Mouse (Mus musculus) cerebral cortex, adult 2 months (tissue): ENCODE data around the gene Slc6a16.

Source experiments
- WGBS: fragments of 180-500 bp; shearing (Covaris S2); methylation state at CpG from one replicate; pipeline ENCODE4 v1.1.7; 2018; 5-methylcytosine and 5-hydroxymethylcytosine counted together

Slc6a16 gene

DNA sequence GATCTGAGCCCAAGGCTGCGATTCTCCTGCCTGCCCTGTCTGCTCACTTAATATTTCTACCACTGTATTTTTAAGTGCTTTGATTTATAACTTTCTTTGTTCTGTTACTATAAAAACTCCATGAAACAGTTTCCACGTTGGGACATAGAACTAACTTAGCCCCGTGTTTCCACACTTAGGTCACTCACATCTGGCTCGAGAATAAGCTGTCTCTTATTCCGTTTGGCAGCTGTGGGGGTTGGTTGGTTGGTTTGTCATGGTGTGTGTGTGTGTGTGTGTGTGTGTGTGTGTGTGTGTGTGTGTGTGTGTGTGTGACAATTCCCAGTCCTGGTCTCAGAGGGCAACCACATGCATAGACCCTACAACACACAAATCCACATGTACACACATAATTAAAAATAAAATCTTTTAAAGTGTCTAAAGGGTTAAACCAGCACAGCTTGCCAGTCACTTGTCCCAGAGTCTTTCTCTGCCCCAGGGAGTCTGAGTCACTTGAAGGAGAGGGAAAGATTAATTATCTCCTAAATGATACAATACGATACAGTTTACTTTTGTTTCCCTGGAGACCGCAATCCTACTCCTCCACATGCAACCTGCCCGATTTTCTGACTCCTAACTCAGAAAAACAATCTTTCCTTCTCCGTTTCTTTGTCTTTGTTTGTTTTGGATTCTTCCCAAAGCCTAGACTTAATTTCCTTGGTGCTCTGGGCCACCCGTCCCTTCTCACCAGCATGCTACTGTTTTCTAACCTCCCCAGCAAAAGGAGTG, 72.0 kb downstream of the Slc6a16 start:
- 33% methylated on average over 10 of the region's 10 CpGs for WGBS

DNA sequence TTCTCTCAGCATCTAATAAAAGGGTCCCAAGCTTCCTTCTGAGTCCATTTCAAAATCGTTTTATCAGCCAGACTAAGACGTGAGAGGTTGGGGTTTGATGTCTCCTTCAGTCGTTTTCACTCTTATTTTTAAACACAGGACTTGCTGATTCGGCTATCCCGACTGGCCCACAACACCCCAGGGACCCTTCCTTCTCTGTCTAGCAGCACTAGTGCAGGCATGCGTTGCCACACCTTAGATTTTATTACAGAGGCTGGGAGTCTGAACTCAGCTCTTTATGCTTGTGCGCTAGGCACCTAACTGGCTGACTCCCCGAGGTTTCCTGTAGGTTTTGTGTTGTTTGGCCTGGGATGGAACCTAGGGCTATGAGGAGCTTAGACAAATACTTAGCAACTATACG, 72.6 kb downstream of the Slc6a16 start:
- WGBS, result 48% methylated on average over 9 of the region's 9 CpGs

- 49% methylated on average over 10 of the region's 10 CpGs for WGBS
These were observed 74.4 kb downstream of the Slc6a16 start for GRCm38 (mm10) chr7:45315182-45315701.

- WGBS, result 94% methylated on average over 14 of the region's 14 CpGs
These were observed 75.7 kb downstream of the Slc6a16 start for GRCm38 (mm10) chr7:45316536-45316935.

DNA sequence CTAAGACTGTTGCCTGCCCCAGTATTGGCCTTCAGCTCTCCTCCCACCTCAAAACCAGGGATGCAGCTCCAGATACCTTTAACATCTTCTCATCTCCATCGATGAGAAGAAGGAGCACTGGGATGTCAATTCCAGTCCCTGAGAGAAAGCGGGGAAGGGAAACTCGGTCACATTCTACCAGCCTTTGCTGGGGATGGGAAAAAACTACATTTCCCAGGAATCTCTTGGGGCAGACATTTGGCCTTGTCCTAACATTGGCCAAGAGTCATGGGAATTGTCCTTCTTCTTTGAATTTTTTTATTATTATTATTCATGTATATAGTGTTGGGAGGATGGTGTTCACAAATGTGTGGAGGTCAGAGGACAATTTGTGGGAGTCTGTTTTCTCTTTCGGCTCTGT, 81.4 kb downstream of the Slc6a16 start:
- 90% methylated on average over 4 of the region's 4 CpGs for WGBS
